Mouse (Mus musculus): ENCODE results near the gene Uqcc1.
"Not testable (repeated sequence)": the region's sequence is repeated elsewhere in the genome, so short reads cannot be mapped to it uniquely, and the experiment has no call there.

Gene Uqcc1

GRCm38 (mm10) chr2:155928711-155929345 lies 1.3 kb downstream of the Uqcc1 start:
- DNase-seq (ENCODE audit: low spot score), result no peak

GRCm38 (mm10) chr2:155925213-155925612 lies 4.9 kb downstream of the Uqcc1 start:
- not testable (repeated sequence) for DNase-seq (ENCODE audit: low spot score)

GRCm38 (mm10) chr2:155923143-155923542 lies 7.0 kb downstream of the Uqcc1 start:
- no peak for DNase-seq (ENCODE audit: low spot score)

GRCm38 (mm10) chr2:155914684-155915083 lies 15.4 kb downstream of the Uqcc1 start:
- no peak for DNase-seq (ENCODE audit: low spot score)

GRCm38 (mm10) chr2:155903632-155904008 lies 26.5 kb downstream of the Uqcc1 start:
- no peak for DNase-seq (ENCODE audit: low spot score)

GRCm38 (mm10) chr2:155902989-155903631 lies 27.0 kb downstream of the Uqcc1 start:
- DNase-seq (ENCODE audit: low spot score), result peak; percentile 17

- no peak for DNase-seq (ENCODE audit: low spot score)
These were observed 34.9 kb downstream of the Uqcc1 start for GRCm38 (mm10) chr2:155895046-155895735.

- DNase-seq (ENCODE audit: low spot score), result no peak
These were observed 35.6 kb downstream of the Uqcc1 start for GRCm38 (mm10) chr2:155894307-155895045.

GRCm38 (mm10) chr2:155886776-155887175 lies 43.3 kb downstream of the Uqcc1 start:
- DNase-seq (ENCODE audit: low spot score), result no peak

- DNase-seq (ENCODE audit: low spot score), result no peak
These were observed 44.8 kb downstream of the Uqcc1 start for GRCm38 (mm10) chr2:155885271-155885697.

GRCm38 (mm10) chr2:155882087-155882486 lies 48.0 kb downstream of the Uqcc1 start:
- DNase-seq (ENCODE audit: low spot score), result no peak

GRCm38 (mm10) chr2:155878964-155879876 lies 50.9 kb downstream of the Uqcc1 start:
- no peak for DNase-seq (ENCODE audit: low spot score)

- no peak for DNase-seq (ENCODE audit: low spot score)
These were observed 56.5 kb downstream of the Uqcc1 start for GRCm38 (mm10) chr2:155873636-155874035.

- DNase-seq (ENCODE audit: low spot score), result no peak
These were observed 57.1 kb downstream of the Uqcc1 start for GRCm38 (mm10) chr2:155872930-155873507.

- no peak for DNase-seq (ENCODE audit: low spot score)
These were observed 57.6 kb downstream of the Uqcc1 start for GRCm38 (mm10) chr2:155872486-155872885.

GRCm38 (mm10) chr2:155869772-155870171 lies 60.3 kb downstream of the Uqcc1 start:
- DNase-seq (ENCODE audit: low spot score), result no peak

GRCm38 (mm10) chr2:155868320-155868719 lies 61.8 kb downstream of the Uqcc1 start:
- no peak for DNase-seq (ENCODE audit: low spot score)

- no peak for DNase-seq (ENCODE audit: low spot score)
These were observed 66.7 kb downstream of the Uqcc1 start for GRCm38 (mm10) chr2:155863301-155863867.

GRCm38 (mm10) chr2:155862573-155863300 lies 67.4 kb downstream of the Uqcc1 start:
- DNase-seq (ENCODE audit: low spot score), result no peak

GRCm38 (mm10) chr2:155861581-155861980 lies 68.5 kb downstream of the Uqcc1 start:
- no peak for DNase-seq (ENCODE audit: low spot score)
